Mouse (Mus musculus) neural tube, embryonic 12.5 days (tissue): ENCODE results near the gene Vmn2r103. TPM values are rescaled to one million over a fixed set of nuclear protein-coding genes. Genes with fewer than 3 reads are reported as not detected.

Source experiments
- ATAC-seq: fragments of 200-750 bp; cut with Nextera tagmentation; 2 replicates; pipeline ENCODE4 v1.8.0; 2017; ENCODE audit warnings: low read depth, mild to moderate bottlenecking, moderate TSS enrichment, moderate library complexity; ENCODE audit not compliant: low FRiP score
- H3K27ac ChIP-seq: fragments of 300-500 bp; sonication (generic); 2 replicates; pipeline ENCODE4 v1.5.1; 2016
- H3K27me3 ChIP-seq: fragments of 300-500 bp; sonication (generic); replicated peaks from 2 replicates; pipeline ENCODE4 v1.6.1; 2016; ENCODE audit warnings: mild to moderate bottlenecking
- H3K36me3 ChIP-seq: fragments of 300-500 bp; sonication (generic); 2 replicates; pipeline ENCODE4 v1.6.1; 2016; ENCODE audit warnings: mild to moderate bottlenecking
- H3K4me1 ChIP-seq: fragments of 300-500 bp; sonication (generic); 2 replicates; pipeline ENCODE4 v1.6.1; 2016
- H3K4me2 ChIP-seq: fragments of 300-500 bp; sonication (generic); replicated peaks from 2 replicates; pipeline ENCODE4 v1.6.1; 2016; ENCODE audit warnings: mild to moderate bottlenecking
- H3K4me3 ChIP-seq: fragments of 300-500 bp; sonication (generic); 2 replicates; pipeline ENCODE4 v1.5.1; 2016
- H3K9ac ChIP-seq: fragments of 300-500 bp; sonication (generic); 2 replicates; pipeline ENCODE4 v1.6.1; 2016; ENCODE audit warnings: mild to moderate bottlenecking
- H3K9me3 ChIP-seq: fragments of 300-500 bp; sonication (generic); 2 replicates; pipeline ENCODE4 v1.6.1; 2016; ENCODE audit warnings: mild to moderate bottlenecking
- WGBS: fragments of 180-500 bp; shearing (Covaris S2); methylation state at CpG from one replicate; pipeline ENCODE4 v1.1.7; 2016; 5-methylcytosine and 5-hydroxymethylcytosine counted together
- polyA plus RNA-seq: library from polyadenylated mRNA; unstranded; fragments of >200 nt; fragmentation: Nextera tagmentation; extraction: Ambion mirVana; gene quantifications from 2 replicates; pipeline ENCODE4 v1.2.1, GENCODE M21; 2016

Gene Vmn2r103
- polyA plus RNA-seq = not detected in 2 replicates

- no peak for ATAC-seq
- H3K27me3 ChIP-seq = no peaks in the 10 kb centered on the region
- WGBS = 61% methylated on average over 4 of the region's 4 CpGs
- no peak within 1 kb of the TSS for H3K27ac ChIP-seq
- no peak within 1 kb of the TSS for H3K4me3 ChIP-seq
- no peaks in the 10 kb centered on the region for H3K4me1 ChIP-seq
- H3K4me2 ChIP-seq = no peak within 1 kb of the TSS
- H3K9ac ChIP-seq = no peak within 1 kb of the TSS
- H3K9me3 ChIP-seq = peaks cover 2% of the 10 kb centered on the region; the same call in 1 of the 2 replicates
- H3K36me3 ChIP-seq = no peaks in the 10 kb centered on the region
Observed at GRCm38 (mm10) chr17:19773063-19773462, at the start of gene Vmn2r103. TSS of gene Vmn2r103 (plus strand) at chr17:19773363.

GRCm38 (mm10) chr17:19778994-19779393 lies 5.8 kb downstream of the Vmn2r103 start:
- Histone ChIP-seq H3K4me3 (no peak overlapping the region), H3K27ac (no peak overlapping the region), H3K9ac (no peak overlapping the region), H3K9me3 (peaks cover 5% of the 10 kb centered on the region; the same call in 1 of the 2 replicates), H3K36me3 (no peaks in the 10 kb centered on the region), H3K4me1 (no peaks in the 10 kb centered on the region), H3K27me3 (no peaks in the 10 kb centered on the region), H3K4me2 (no peak overlapping the region)
- WGBS = 89% methylated on average over 4 of the region's 4 CpGs
- ATAC-seq = no peak

GRCm38 (mm10) chr17:19789248-19789647 lies 16.1 kb downstream of the Vmn2r103 start:
- no peak overlapping the region for H3K27ac ChIP-seq
- no peak overlapping the region for H3K9ac ChIP-seq
- no peak overlapping the region for H3K4me3 ChIP-seq
- peaks cover 6% of the 10 kb centered on the region; the same call in 1 of the 2 replicates for H3K9me3 ChIP-seq
- no peak overlapping the region for H3K4me2 ChIP-seq
- 68% methylated on average over 1 of the region's 1 CpGs for WGBS
- no peaks in the 10 kb centered on the region for H3K4me1 ChIP-seq
- H3K36me3 ChIP-seq = no peaks in the 10 kb centered on the region
- no peaks in the 10 kb centered on the region for H3K27me3 ChIP-seq
- ATAC-seq = no peak

Other genes starting within 250 kb of the Vmn2r103 start
- gene Vmn2r101, start 196.1 kb upstream of the Vmn2r103 start, polyA plus RNA-seq = not detected in 2 replicates
- not detected in 2 replicates for gene Vmn2r102, start 113.0 kb upstream of the Vmn2r103 start, polyA plus RNA-seq